Mouse (Mus musculus): ENCODE measurements around the gene Gas2l1. TPM values are rescaled to one million over a fixed set of nuclear protein-coding genes. Genes with fewer than 3 reads are reported as not detected.

The Gas2l1 gene
- polyA plus RNA-seq, 1 experiment: 69.3 TPM

DNA sequence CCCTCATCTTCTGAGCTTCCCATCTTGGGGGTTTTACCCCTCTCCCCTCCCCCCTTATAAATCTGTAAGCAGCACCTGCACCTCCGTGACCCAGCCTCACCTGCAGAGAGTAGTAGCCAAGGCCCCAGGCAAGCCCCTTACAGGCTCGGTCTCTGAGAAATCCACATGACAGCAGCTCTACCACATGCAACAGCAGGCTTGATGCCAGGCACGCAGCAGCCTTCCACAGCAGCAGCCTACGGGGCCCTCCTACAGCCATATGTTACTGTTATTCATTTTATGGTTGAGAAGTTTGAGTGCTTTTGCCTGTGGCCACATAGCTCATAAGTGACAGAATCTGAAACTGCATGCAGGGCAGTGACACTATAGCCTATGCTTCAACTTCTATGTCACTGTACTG lies 29.7 kb downstream of the Gas2l1 start:
- peaks cover 38% of the 10 kb centered on the region for H3K36me3 ChIP-seq (ENCODE audit: control insufficient read depth, insufficient read depth)
- no peak overlapping the region for H3K4me3 ChIP-seq
- no peak overlapping the region for H3ac ChIP-seq (ENCODE audit: control insufficient read depth, insufficient read length)
- no peak overlapping the region for H3K4me2 ChIP-seq (ENCODE audit: low read depth)
- no peaks in the 10 kb centered on the region for H3K79me2 ChIP-seq (ENCODE audit: control insufficient read depth, insufficient read depth)
- no peaks in the 10 kb centered on the region for H3K27me3 ChIP-seq (ENCODE audit: control insufficient read depth, insufficient read depth, insufficient read length)
- TF ChIP-seq E2F4 (IDR thresholded peaks at IDR 0.05; ENCODE audit: insufficient read depth) (no peak), CEBPB (IDR thresholded peaks at IDR 0.05; ENCODE audit: insufficient read depth, poor library complexity, severe bottlenecking) (no peak), MYOG (IDR thresholded peaks at IDR 0.05; ENCODE audit: control insufficient read depth in 1 of 3, insufficient read depth in 1 of 3, insufficient read length in 2 of 3, low read depth in 2 of 3) (no peak), SRF (IDR thresholded peaks at IDR 0.05; ENCODE audit: control insufficient read depth, insufficient read length, low read depth) (no peak), MYOD1 (IDR thresholded peaks at IDR 0.05; ENCODE audit: control insufficient read depth in 1 of 3, insufficient read length in 2 of 3, low read depth in 2 of 3) (no peak), TCF3 (IDR thresholded peaks at IDR 0.05; ENCODE audit: insufficient read length, low read depth) (no peak), USF1 (IDR thresholded peaks at IDR 0.05; ENCODE audit: low read depth) (no peak), MAX (IDR thresholded peaks at IDR 0.05; ENCODE audit: low read depth) (no peak), REST (IDR thresholded peaks at IDR 0.05; ENCODE audit: insufficient read depth, insufficient read length) (no peak), POLR2A (IDR thresholded peaks at IDR 0.05; ENCODE audit: insufficient read length, low read depth) (no peak), TCF12 (IDR thresholded peaks at IDR 0.05; ENCODE audit: insufficient read depth, poor library complexity, severe bottlenecking) (no peak), POLR2AphosphoS2 (IDR thresholded peaks at IDR 0.05; ENCODE audit: insufficient read length, low read depth) (no peak)

DNA sequence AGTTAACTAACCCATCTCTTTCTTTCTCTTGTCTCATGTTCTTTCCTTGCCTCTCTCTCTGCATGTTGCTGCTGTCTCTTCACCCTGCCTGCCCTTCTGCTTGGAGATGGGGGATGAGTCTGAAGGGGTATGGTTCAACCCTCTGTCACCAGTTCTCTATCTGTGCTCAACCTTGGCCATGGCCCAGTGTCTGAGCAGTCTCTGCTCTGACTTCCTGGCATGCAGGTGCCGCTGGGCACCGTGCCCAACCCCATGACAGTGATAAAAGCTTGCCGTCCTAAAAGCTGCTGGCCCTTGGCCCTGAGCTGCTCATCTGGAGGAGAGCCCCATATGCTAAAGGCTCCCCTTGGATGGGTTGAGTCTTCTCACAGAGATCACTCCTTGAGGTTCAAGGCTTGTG lies 32.0 kb downstream of the Gas2l1 start:
- Histone ChIP-seq H3K4me3 (no peak overlapping the region), H3ac (ENCODE audit: control insufficient read depth, insufficient read length) (no peak overlapping the region), H3K4me2 (ENCODE audit: low read depth) (no peak overlapping the region), H3K79me2 (ENCODE audit: control insufficient read depth, insufficient read depth) (no peaks in the 10 kb centered on the region), H3K36me3 (ENCODE audit: control insufficient read depth, insufficient read depth) (peaks cover 43% of the 10 kb centered on the region), H3K27me3 (ENCODE audit: control insufficient read depth, insufficient read depth, insufficient read length) (no peaks in the 10 kb centered on the region)
- TF ChIP-seq POLR2A (IDR thresholded peaks at IDR 0.05; ENCODE audit: insufficient read length, low read depth): no peak
- no peak for TF ChIP-seq USF1 (IDR thresholded peaks at IDR 0.05; ENCODE audit: low read depth)
- no peak for TF ChIP-seq REST (IDR thresholded peaks at IDR 0.05; ENCODE audit: insufficient read depth, insufficient read length)
- no peak for TF ChIP-seq CEBPB (IDR thresholded peaks at IDR 0.05; ENCODE audit: insufficient read depth, poor library complexity, severe bottlenecking)
- no peak for TF ChIP-seq E2F4 (IDR thresholded peaks at IDR 0.05; ENCODE audit: insufficient read depth)
- no peak for TF ChIP-seq POLR2AphosphoS2 (IDR thresholded peaks at IDR 0.05; ENCODE audit: insufficient read length, low read depth)
- TF ChIP-seq TCF3 (IDR thresholded peaks at IDR 0.05; ENCODE audit: insufficient read length, low read depth): no peak
- TF ChIP-seq SRF (IDR thresholded peaks at IDR 0.05; ENCODE audit: control insufficient read depth, insufficient read length, low read depth): no peak
- TF ChIP-seq MAX (IDR thresholded peaks at IDR 0.05; ENCODE audit: low read depth): no peak

GRCm38 (mm10) chr11:5032706-5033105 lies 32.4 kb downstream of the Gas2l1 start:
- H3ac ChIP-seq (ENCODE audit: control insufficient read depth, insufficient read length): no peak overlapping the region
- peaks cover 48% of the 10 kb centered on the region for H3K36me3 ChIP-seq (ENCODE audit: control insufficient read depth, insufficient read depth)
- H3K4me3 ChIP-seq: no peak overlapping the region
- TF ChIP-seq POLR2AphosphoS2 (IDR thresholded peaks at IDR 0.05; ENCODE audit: insufficient read length, low read depth) (no peak), USF1 (IDR thresholded peaks at IDR 0.05; ENCODE audit: low read depth) (no peak), POLR2A (IDR thresholded peaks at IDR 0.05; ENCODE audit: insufficient read length, low read depth) (no peak), SRF (IDR thresholded peaks at IDR 0.05; ENCODE audit: control insufficient read depth, insufficient read length, low read depth) (no peak), MYOD1 (IDR thresholded peaks at IDR 0.05; ENCODE audit: control insufficient read depth in 1 of 3, insufficient read length in 2 of 3, low read depth in 2 of 3) (no peak), MYOG (IDR thresholded peaks at IDR 0.05; ENCODE audit: control insufficient read depth in 1 of 3, insufficient read depth in 1 of 3, insufficient read length in 2 of 3, low read depth in 2 of 3) (no peak)
- no peaks in the 10 kb centered on the region for H3K79me2 ChIP-seq (ENCODE audit: control insufficient read depth, insufficient read depth)
- no peaks in the 10 kb centered on the region for H3K27me3 ChIP-seq (ENCODE audit: control insufficient read depth, insufficient read depth, insufficient read length)
- no peak overlapping the region for H3K4me2 ChIP-seq (ENCODE audit: low read depth)

- Histone ChIP-seq H3K4me3 (no peak overlapping the region), H3ac (ENCODE audit: control insufficient read depth, insufficient read length) (no peak overlapping the region), H3K4me2 (ENCODE audit: low read depth) (no peak overlapping the region), H3K79me2 (ENCODE audit: control insufficient read depth, insufficient read depth) (no peaks in the 10 kb centered on the region), H3K36me3 (ENCODE audit: control insufficient read depth, insufficient read depth) (peaks cover 60% of the 10 kb centered on the region), H3K27me3 (ENCODE audit: control insufficient read depth, insufficient read depth, insufficient read length) (no peaks in the 10 kb centered on the region)
- TF ChIP-seq MAX (IDR thresholded peaks at IDR 0.05; ENCODE audit: low read depth): no peak
- no peak for TF ChIP-seq SRF (IDR thresholded peaks at IDR 0.05; ENCODE audit: control insufficient read depth, insufficient read length, low read depth)
- no peak for TF ChIP-seq POLR2AphosphoS2 (IDR thresholded peaks at IDR 0.05; ENCODE audit: insufficient read length, low read depth)
- TF ChIP-seq REST (IDR thresholded peaks at IDR 0.05; ENCODE audit: insufficient read depth, insufficient read length): no peak
- no peak for TF ChIP-seq USF1 (IDR thresholded peaks at IDR 0.05; ENCODE audit: low read depth)
- no peak for TF ChIP-seq CEBPB (IDR thresholded peaks at IDR 0.05; ENCODE audit: insufficient read depth, poor library complexity, severe bottlenecking)
- TF ChIP-seq MYOG (IDR thresholded peaks at IDR 0.05; ENCODE audit: control insufficient read depth in 1 of 3, insufficient read depth in 1 of 3, insufficient read length in 2 of 3, low read depth in 2 of 3): no peak
- TF ChIP-seq E2F4 (IDR thresholded peaks at IDR 0.05; ENCODE audit: insufficient read depth): no peak
- no peak for TF ChIP-seq TCF12 (IDR thresholded peaks at IDR 0.05; ENCODE audit: insufficient read depth, poor library complexity, severe bottlenecking)
- TF ChIP-seq TCF3 (IDR thresholded peaks at IDR 0.05; ENCODE audit: insufficient read length, low read depth): no peak
- TF ChIP-seq MYOD1 (IDR thresholded peaks at IDR 0.05; ENCODE audit: control insufficient read depth in 1 of 3, insufficient read length in 2 of 3, low read depth in 2 of 3): no peak
- TF ChIP-seq POLR2A (IDR thresholded peaks at IDR 0.05; ENCODE audit: insufficient read length, low read depth): no peak
Observed at GRCm38 (mm10) chr11:5028228-5028627, 36.9 kb downstream of the Gas2l1 start.

- peaks cover 54% of the 10 kb centered on the region for H3K36me3 ChIP-seq (ENCODE audit: control insufficient read depth, insufficient read depth)
- H3K4me2 ChIP-seq (ENCODE audit: low read depth): no peak overlapping the region
- no peak overlapping the region for H3ac ChIP-seq (ENCODE audit: control insufficient read depth, insufficient read length)
- TF ChIP-seq MAX (IDR thresholded peaks at IDR 0.05; ENCODE audit: low read depth): no peak
- TF ChIP-seq USF1 (IDR thresholded peaks at IDR 0.05; ENCODE audit: low read depth): no peak
- no peak for TF ChIP-seq E2F4 (IDR thresholded peaks at IDR 0.05; ENCODE audit: insufficient read depth)
- TF ChIP-seq TCF3 (IDR thresholded peaks at IDR 0.05; ENCODE audit: insufficient read length, low read depth): no peak
- TF ChIP-seq MYOD1 (IDR thresholded peaks at IDR 0.05; ENCODE audit: control insufficient read depth in 1 of 3, insufficient read length in 2 of 3, low read depth in 2 of 3): no peak
- TF ChIP-seq CEBPB (IDR thresholded peaks at IDR 0.05; ENCODE audit: insufficient read depth, poor library complexity, severe bottlenecking): no peak
- TF ChIP-seq POLR2A (IDR thresholded peaks at IDR 0.05; ENCODE audit: insufficient read length, low read depth): no peak
- no peak for TF ChIP-seq REST (IDR thresholded peaks at IDR 0.05; ENCODE audit: insufficient read depth, insufficient read length)
- no peak for TF ChIP-seq SRF (IDR thresholded peaks at IDR 0.05; ENCODE audit: control insufficient read depth, insufficient read length, low read depth)
- TF ChIP-seq TCF12 (IDR thresholded peaks at IDR 0.05; ENCODE audit: insufficient read depth, poor library complexity, severe bottlenecking): no peak
- TF ChIP-seq MYOG (IDR thresholded peaks at IDR 0.05; ENCODE audit: control insufficient read depth in 1 of 3, insufficient read depth in 1 of 3, insufficient read length in 2 of 3, low read depth in 2 of 3): no peak
- no peak for TF ChIP-seq POLR2AphosphoS2 (IDR thresholded peaks at IDR 0.05; ENCODE audit: insufficient read length, low read depth)
- H3K79me2 ChIP-seq (ENCODE audit: control insufficient read depth, insufficient read depth): no peaks in the 10 kb centered on the region
- H3K27me3 ChIP-seq (ENCODE audit: control insufficient read depth, insufficient read depth, insufficient read length): no peaks in the 10 kb centered on the region
- H3K4me3 ChIP-seq: no peak overlapping the region
Observed at GRCm38 (mm10) chr11:5025108-5025507, 40.0 kb downstream of the Gas2l1 start.

All from myocyte (in vitro differentiated cells).